Mouse (Mus musculus): Measurements from ENCODE around the gene Slc25a20. TPM values are rescaled to one million over a fixed set of nuclear protein-coding genes. Genes with fewer than 3 reads are reported as not detected.
A peak's percentile ranks its signal among the peaks of the same experiment; 100 is the strongest.

The Slc25a20 gene
- 25.6 and 31.4 TPM in 2 replicates for polyA plus RNA-seq (2014; fragmentation: Nextera tagmentation; extraction: Ambion mirVana)

DNA sequence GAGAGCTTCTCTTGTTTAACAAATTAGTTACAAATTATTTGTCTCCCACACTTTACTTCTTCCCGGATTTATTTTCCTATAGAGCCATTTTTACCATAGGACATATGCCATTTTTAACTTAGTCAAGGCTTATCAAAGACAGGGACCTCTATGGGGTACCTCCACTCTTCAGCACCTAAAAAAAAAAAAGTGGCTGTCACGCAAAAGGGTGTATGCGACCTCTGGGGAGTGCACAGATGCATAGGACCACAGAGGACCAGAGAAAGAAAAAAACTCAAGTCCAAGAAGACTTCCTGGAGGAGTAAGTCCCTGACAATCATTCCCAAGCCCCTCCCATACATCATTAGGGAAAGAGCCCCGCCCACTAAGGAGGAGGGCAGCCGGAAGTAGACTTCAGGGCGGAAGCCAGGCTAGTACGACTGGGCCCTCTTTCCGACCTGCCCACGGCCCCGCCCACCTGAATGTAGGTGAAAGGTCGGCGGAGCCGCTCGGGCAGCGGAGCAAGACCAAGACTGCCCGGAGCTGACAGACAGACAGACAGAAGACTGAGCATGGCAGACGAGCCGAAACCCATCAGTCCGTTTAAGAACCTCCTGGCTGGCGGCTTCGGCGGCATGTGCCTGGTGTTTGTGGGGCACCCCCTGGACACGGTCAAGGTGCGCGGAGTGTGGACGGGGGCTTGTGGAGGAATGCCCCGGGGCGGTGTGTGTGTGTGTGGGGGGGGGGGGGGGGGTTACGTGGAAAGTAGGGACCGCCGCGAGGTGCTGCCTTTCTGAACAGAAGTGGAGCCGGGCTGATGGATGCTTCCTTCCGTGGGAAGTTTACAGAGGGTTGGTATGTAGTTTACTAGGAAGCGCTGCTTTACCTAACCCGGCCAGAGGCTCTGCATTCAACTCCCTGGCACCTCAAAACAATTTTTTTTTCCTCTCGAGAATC, at the start of gene Slc25a20:
Slc25a20 (plus strand) TSS at position 412 of the 936 bp plus-strand sequence.
- Histone ChIP-seq H3K36me3 (replicated peaks; ENCODE audit: control insufficient read depth, insufficient read depth) (peaks cover 5% of the 10 kb centered on the region; the same call in 1 of the 2 replicates), H3K27me3 (ENCODE audit: control insufficient read depth, insufficient read depth, low read length) (no peaks in the 10 kb centered on the region), H3K4me2 (replicated peaks) (peak within 1 kb of the TSS; percentile 70), H3K4me3 (replicated peaks; ENCODE audit: low read length) (peak within 1 kb of the TSS; percentile 68), H3K9me3 (ENCODE audit: control insufficient read depth, low read length) (no peaks in the 10 kb centered on the region), H3K27ac (no peak within 1 kb of the TSS), H3K4me1 (replicated peaks; ENCODE audit: control insufficient read depth, insufficient read depth, low read length) (peaks cover 10% of the 10 kb centered on the region), H3K9ac (peak within 1 kb of the TSS; percentile 67)
- peak; percentile 85 for ATAC-seq (ENCODE audit: low FRiP score)
- WGBS = 3% methylated on average over 31 of the region's 37 CpGs
- peak; percentile 71 for DNase-seq (ENCODE audit: low spot score)

DNA sequence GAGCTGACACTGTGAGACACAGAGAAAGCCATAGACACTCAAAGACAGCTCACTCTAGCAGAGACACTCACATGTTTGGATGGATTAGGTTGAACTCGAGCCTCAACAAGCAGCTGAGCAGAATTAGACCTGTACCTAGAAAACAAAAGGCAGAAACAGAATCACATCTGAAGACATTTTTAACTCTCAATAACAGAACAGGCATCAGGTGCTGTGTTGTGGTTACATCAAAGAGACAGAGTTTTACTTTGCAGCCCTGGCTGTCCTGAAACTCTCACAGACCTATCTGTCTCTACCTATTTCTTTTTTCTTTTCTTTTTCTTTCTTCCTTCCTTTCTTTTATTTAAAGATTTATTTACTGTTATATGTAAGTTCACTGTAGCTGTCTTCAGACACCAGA, 44.6 kb upstream of the Slc25a20 start:
- DNase-seq (ENCODE audit: low spot score) (no peak), ATAC-seq (ENCODE audit: low FRiP score) (no peak)
- H3K4me2 ChIP-seq (replicated peaks) = no peak overlapping the region
- H3K9me3 ChIP-seq (ENCODE audit: control insufficient read depth, low read length) = no peaks in the 10 kb centered on the region
- no peak overlapping the region for H3K4me3 ChIP-seq (replicated peaks; ENCODE audit: low read length)
- no peak overlapping the region for H3K9ac ChIP-seq
- H3K27ac ChIP-seq = no peak overlapping the region
- WGBS = 94% methylated on average over 1 of the region's 1 CpGs
- no peaks in the 10 kb centered on the region for H3K27me3 ChIP-seq (ENCODE audit: control insufficient read depth, insufficient read depth, low read length)
- H3K36me3 ChIP-seq (replicated peaks; ENCODE audit: control insufficient read depth, insufficient read depth) = peaks cover 69% of the 10 kb centered on the region
- H3K4me1 ChIP-seq (replicated peaks; ENCODE audit: control insufficient read depth, insufficient read depth, low read length) = no peaks in the 10 kb centered on the region

DNA sequence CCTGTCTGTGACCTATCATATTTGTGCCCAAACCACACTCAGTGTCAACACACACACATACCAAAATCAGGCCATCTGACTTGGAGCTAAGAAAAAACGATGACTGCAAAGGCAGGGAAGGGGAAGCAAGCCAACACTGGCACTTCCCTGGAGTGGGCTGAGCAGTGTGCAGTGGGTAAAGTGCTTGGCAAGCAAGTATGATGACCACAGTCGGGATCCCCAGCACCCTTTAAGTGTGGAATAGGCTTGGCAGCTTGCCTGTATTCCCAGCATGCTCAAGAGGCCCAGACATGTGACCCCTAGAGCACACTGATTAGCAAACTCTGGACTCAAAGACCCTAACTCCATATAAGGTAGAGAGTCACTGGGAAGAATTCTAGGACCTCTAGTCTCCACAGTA, 35.4 kb upstream of the Slc25a20 start:
- Histone ChIP-seq H3K9me3 (ENCODE audit: control insufficient read depth, low read length) (no peaks in the 10 kb centered on the region), H3K27ac (no peak overlapping the region), H3K4me3 (replicated peaks; ENCODE audit: low read length) (no peak overlapping the region), H3K27me3 (ENCODE audit: control insufficient read depth, insufficient read depth, low read length) (no peaks in the 10 kb centered on the region), H3K4me1 (replicated peaks; ENCODE audit: control insufficient read depth, insufficient read depth, low read length) (no peaks in the 10 kb centered on the region), H3K9ac (no peak overlapping the region), H3K36me3 (replicated peaks; ENCODE audit: control insufficient read depth, insufficient read depth) (peaks cover 23% of the 10 kb centered on the region; the same call in 1 of the 2 replicates), H3K4me2 (replicated peaks) (no peak overlapping the region)
- WGBS = 77% methylated on average over 2 of the region's 2 CpGs
- no peak for DNase-seq (ENCODE audit: low spot score)
- no peak for ATAC-seq (ENCODE audit: low FRiP score)

DNA sequence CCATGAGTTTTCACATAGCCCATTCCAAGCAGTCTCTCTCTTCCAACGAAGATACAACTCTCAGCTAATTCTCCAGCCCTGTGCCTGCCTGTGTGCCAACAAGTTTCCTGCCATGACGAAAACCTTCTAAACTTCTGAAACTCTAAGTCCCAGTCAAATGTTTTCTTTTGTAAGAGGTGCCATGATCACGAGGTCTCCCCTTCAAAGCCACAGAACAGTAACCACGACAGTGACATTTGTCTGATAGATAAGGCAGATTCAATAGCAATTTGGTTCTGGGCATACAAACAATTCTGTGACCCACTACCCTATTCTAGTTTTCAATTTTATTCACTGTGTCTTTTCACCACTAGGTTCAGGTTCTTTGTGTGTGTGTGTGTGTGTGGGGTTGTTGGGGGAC, 33.7 kb upstream of the Slc25a20 start:
- H3K27ac ChIP-seq = no peak overlapping the region
- ATAC-seq (ENCODE audit: low FRiP score) (no peak), DNase-seq (ENCODE audit: low spot score) (no peak)
- no peaks in the 10 kb centered on the region for H3K27me3 ChIP-seq (ENCODE audit: control insufficient read depth, insufficient read depth, low read length)
- peaks cover 27% of the 10 kb centered on the region; the same call in 1 of the 2 replicates for H3K36me3 ChIP-seq (replicated peaks; ENCODE audit: control insufficient read depth, insufficient read depth)
- 89% methylated on average over 4 of the region's 4 CpGs for WGBS
- no peaks in the 10 kb centered on the region for H3K9me3 ChIP-seq (ENCODE audit: control insufficient read depth, low read length)
- H3K9ac ChIP-seq = no peak overlapping the region
- no peak overlapping the region for H3K4me2 ChIP-seq (replicated peaks)
- no peak overlapping the region for H3K4me3 ChIP-seq (replicated peaks; ENCODE audit: low read length)
- no peaks in the 10 kb centered on the region for H3K4me1 ChIP-seq (replicated peaks; ENCODE audit: control insufficient read depth, insufficient read depth, low read length)

DNA sequence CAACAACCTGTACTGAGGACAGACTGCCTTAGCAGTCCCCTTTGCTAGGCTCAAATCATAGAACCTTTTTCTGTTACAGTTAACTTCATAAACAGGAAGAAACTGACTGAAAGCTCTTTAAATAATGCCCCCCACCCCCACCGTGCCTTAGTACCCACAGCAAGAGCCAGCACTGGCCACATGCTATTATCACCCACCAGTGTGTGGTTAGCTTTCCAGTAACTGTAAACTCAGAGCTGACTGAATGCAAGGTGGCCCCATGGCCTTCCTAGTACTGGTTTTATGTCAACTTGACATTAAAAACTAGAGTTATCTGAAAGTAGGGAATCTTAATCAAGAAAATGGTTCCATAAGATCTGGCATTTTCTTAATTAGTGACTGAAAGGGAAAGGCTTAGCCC, 31.2 kb upstream of the Slc25a20 start:
- no peaks in the 10 kb centered on the region for H3K4me1 ChIP-seq (replicated peaks; ENCODE audit: control insufficient read depth, insufficient read depth, low read length)
- no peak for DNase-seq (ENCODE audit: low spot score)
- WGBS = 77% methylated on average over 1 of the region's 1 CpGs
- no peak overlapping the region for H3K9ac ChIP-seq
- H3K27me3 ChIP-seq (ENCODE audit: control insufficient read depth, insufficient read depth, low read length) = no peaks in the 10 kb centered on the region
- H3K4me3 ChIP-seq (replicated peaks; ENCODE audit: low read length) = no peak overlapping the region
- 0 out of 2 replicates have a peak, but pooled peaks cover 23% of the 10 kb centered on the region for H3K36me3 ChIP-seq (replicated peaks; ENCODE audit: control insufficient read depth, insufficient read depth)
- ATAC-seq (ENCODE audit: low FRiP score) = no peak
- H3K9me3 ChIP-seq (ENCODE audit: control insufficient read depth, low read length) = no peaks in the 10 kb centered on the region
- no peak overlapping the region for H3K4me2 ChIP-seq (replicated peaks)
- no peak overlapping the region for H3K27ac ChIP-seq

DNA sequence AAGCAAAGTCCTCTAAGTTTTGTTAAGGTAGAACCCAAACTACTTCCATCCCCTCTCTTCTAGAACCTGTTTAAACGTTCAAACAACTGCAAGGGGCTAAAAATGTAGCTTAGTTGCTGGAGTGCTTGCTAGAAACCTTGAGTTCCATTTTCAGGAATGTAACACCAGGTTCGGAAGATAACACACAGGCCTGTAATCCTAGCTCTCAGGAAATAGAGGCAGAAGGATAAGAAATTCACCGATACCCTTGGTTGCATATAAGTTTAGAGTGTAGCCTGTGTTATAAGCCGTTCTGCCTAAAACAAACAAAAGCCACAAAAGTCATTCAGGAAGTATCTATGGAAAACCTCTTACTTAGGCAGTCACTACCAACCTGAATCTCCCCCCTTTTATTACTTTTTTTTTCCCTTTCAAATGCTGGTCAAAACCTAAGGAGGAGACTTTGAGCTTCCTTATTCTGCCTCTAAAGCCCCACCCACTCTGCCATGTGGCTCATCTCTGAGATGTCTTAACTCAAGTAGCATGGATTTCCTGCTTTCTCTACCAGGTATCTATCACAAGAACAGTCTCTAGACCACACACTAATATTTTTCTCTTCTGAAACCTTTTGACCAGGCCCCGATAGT, 30.1 kb upstream of the Slc25a20 start:
- Histone ChIP-seq H3K9ac (no peak overlapping the region), H3K4me1 (replicated peaks; ENCODE audit: control insufficient read depth, insufficient read depth, low read length) (no peaks in the 10 kb centered on the region), H3K27ac (no peak overlapping the region), H3K4me3 (replicated peaks; ENCODE audit: low read length) (no peak overlapping the region), H3K4me2 (replicated peaks) (no peak overlapping the region), H3K27me3 (ENCODE audit: control insufficient read depth, insufficient read depth, low read length) (no peaks in the 10 kb centered on the region), H3K36me3 (replicated peaks; ENCODE audit: control insufficient read depth, insufficient read depth) (0 out of 2 replicates have a peak, but pooled peaks cover 19% of the 10 kb centered on the region), H3K9me3 (ENCODE audit: control insufficient read depth, low read length) (no peaks in the 10 kb centered on the region)
- no peak for DNase-seq (ENCODE audit: low spot score)
- ATAC-seq (ENCODE audit: low FRiP score) = no peak
- WGBS = 92% methylated on average over 5 of the region's 5 CpGs

DNA sequence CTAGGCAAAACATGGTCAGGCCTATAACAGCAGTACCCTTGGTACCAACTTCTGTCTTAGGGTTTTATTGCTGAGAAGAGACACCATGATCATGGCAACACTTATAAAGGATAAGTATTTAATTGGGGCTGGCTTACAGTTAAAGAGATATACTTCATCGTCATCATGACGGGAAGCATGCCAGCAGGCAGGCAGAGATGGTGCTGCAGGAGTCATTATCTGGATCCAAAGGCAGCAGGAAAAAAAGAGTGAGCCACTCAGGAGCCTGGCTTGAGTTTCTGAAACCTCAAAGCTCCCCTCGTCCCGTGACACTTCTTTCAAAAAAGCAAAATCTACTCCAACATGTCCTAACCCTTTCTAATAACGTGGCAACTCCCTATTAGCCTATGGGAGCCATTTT, 29.5 kb upstream of the Slc25a20 start:
- Histone ChIP-seq H3K36me3 (replicated peaks; ENCODE audit: control insufficient read depth, insufficient read depth) (peaks cover 19% of the 10 kb centered on the region; the same call in 1 of the 2 replicates), H3K27ac (no peak overlapping the region), H3K4me3 (replicated peaks; ENCODE audit: low read length) (no peak overlapping the region), H3K27me3 (ENCODE audit: control insufficient read depth, insufficient read depth, low read length) (no peaks in the 10 kb centered on the region), H3K4me1 (replicated peaks; ENCODE audit: control insufficient read depth, insufficient read depth, low read length) (no peaks in the 10 kb centered on the region), H3K9ac (no peak overlapping the region), H3K4me2 (replicated peaks) (no peak overlapping the region), H3K9me3 (ENCODE audit: control insufficient read depth, low read length) (no peaks in the 10 kb centered on the region)
- 89% methylated on average over 5 of the region's 5 CpGs for WGBS
- no peak for ATAC-seq (ENCODE audit: low FRiP score)
- DNase-seq (ENCODE audit: low spot score) = no peak

DNA sequence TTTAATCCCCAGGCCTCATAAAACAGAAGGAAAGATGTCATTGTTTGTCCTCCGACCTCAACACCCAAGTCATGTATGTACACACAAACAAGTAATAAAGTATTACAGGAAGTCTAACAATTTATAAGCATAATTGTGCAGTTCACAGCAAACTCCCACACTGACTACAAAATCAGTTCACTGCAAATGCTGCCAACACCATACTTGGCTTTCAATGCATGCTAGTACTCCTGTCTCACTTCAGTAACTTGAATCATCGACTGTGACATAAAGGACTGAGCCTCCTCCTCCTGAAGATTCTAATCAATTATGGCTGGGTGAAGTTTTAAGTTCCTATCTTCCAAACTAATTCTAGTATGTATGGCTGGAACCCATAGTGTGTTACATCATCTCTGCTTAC, 28.0 kb upstream of the Slc25a20 start:
- 80% methylated on average over 2 of the region's 2 CpGs for WGBS
- H3K4me2 ChIP-seq (replicated peaks) = no peak overlapping the region
- ATAC-seq (ENCODE audit: low FRiP score) (no peak), DNase-seq (ENCODE audit: low spot score) (no peak)
- no peak overlapping the region for H3K9ac ChIP-seq
- H3K36me3 ChIP-seq (replicated peaks; ENCODE audit: control insufficient read depth, insufficient read depth) = peaks cover 13% of the 10 kb centered on the region
- no peaks in the 10 kb centered on the region for H3K9me3 ChIP-seq (ENCODE audit: control insufficient read depth, low read length)
- H3K27ac ChIP-seq = no peak overlapping the region
- no peak overlapping the region for H3K4me3 ChIP-seq (replicated peaks; ENCODE audit: low read length)
- no peaks in the 10 kb centered on the region for H3K4me1 ChIP-seq (replicated peaks; ENCODE audit: control insufficient read depth, insufficient read depth, low read length)
- no peaks in the 10 kb centered on the region for H3K27me3 ChIP-seq (ENCODE audit: control insufficient read depth, insufficient read depth, low read length)

DNA sequence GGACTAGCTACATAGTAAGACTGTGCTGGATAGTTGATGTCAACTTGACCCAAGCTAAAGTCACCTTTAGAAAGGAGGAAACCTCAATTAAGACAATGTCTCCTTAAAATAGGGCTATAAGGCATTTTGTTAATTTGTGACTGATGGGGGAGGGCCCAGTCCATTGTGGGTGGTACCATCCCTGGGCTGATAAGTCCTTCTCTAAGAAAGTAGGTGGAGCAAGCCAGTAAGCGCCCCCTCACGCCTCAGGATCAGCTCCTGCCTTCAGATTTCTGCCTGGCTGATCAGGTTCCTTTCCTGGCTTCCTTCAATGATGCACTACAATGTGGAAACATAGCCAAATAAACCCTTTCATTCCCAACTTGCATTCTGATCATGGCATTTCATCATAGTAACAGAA, 26.5 kb upstream of the Slc25a20 start:
- H3K27ac ChIP-seq = no peak overlapping the region
- H3K9me3 ChIP-seq (ENCODE audit: control insufficient read depth, low read length) = no peaks in the 10 kb centered on the region
- ATAC-seq (ENCODE audit: low FRiP score) = no peak
- no peak overlapping the region for H3K4me3 ChIP-seq (replicated peaks; ENCODE audit: low read length)
- H3K27me3 ChIP-seq (ENCODE audit: control insufficient read depth, insufficient read depth, low read length) = no peaks in the 10 kb centered on the region
- peaks cover 15% of the 10 kb centered on the region for H3K36me3 ChIP-seq (replicated peaks; ENCODE audit: control insufficient read depth, insufficient read depth)
- no peak overlapping the region for H3K9ac ChIP-seq
- H3K4me2 ChIP-seq (replicated peaks) = no peak overlapping the region
- no peaks in the 10 kb centered on the region for H3K4me1 ChIP-seq (replicated peaks; ENCODE audit: control insufficient read depth, insufficient read depth, low read length)
- no peak for DNase-seq (ENCODE audit: low spot score)
- 84% methylated on average over 2 of the region's 2 CpGs for WGBS

Measured in hindbrain, embryonic 14.5 days (tissue).